Comparison of ENCODE assay signal across 30 mouse cellular contexts in genomic region chrX:95123462-95123861, GRCm38 (mm10).
DNase-seq lines count a peak whose midpoint lies in the region; ATAC-seq and TF ChIP-seq lines count a peak whose summit lies in the region.
"Had no signal": no experiment of that assay in that cellular context is flagged by ENCODE, and none has a peak within 500 bp of the region (broad histone marks: within the 10 kb centered on the region; RNA-seq: fewer than 3 reads in every experiment).

No protein-coding gene starts in this region.

- 24% methylated on average over 6 of the region's 6 CpGs for WGBS in forebrain, embryonic 13.5 days
- WGBS in forebrain, embryonic 11.5 days = 41% methylated on average over 6 of the region's 6 CpGs
- WGBS in intestine, postnatal 0 days = 81% methylated on average over 6 of the region's 6 CpGs

- no peak for TF ChIP-seq CTCF in intestine, postnatal 0 days (IDR thresholded peaks at IDR 0.05; ENCODE audit: low read depth)

- DNase-seq in forebrain, embryonic 11.5 days (ENCODE audit: low spot score) = no peak
- peak; percentile 39 to 41 for DNase-seq in cerebellum, adult 18-20 months
- DNase-seq in cerebellum, adult 9-10 months = peak; percentile 72
- DNase-seq in forelimb bud, embryonic 11.5 days (ENCODE audit: low read depth, low spot score) = peak; percentile 2
- DNase-seq in urinary bladder, postnatal 10 days (ENCODE audit: low spot score) = no peak
- DNase-seq: adrenal gland, postnatal 25 days; B cell, adult 2 months; heart, postnatal 14 days; kidney, adult 2 months; kidney, postnatal 36 days; layer of hippocampus, postnatal 36 days; liver, embryonic 13.5 days; lung, adult 18-20 months; lung, postnatal 4 days; retina, postnatal 1 day; right cerebral cortex, postnatal 25 days; thymus, postnatal 14 days had no signal

- no peaks in the 10 kb centered on the region for H3K9me3 ChIP-seq in forebrain, embryonic 13.5 days (replicated peaks)
- H3K9me3 ChIP-seq in forebrain, embryonic 11.5 days (ENCODE audit: control insufficient read depth, low read length) = no peaks in the 10 kb centered on the region
- no peaks in the 10 kb centered on the region for H3K9me3 ChIP-seq in intestine, postnatal 0 days (ENCODE audit: control insufficient read depth)
- H3K9me3 ChIP-seq: embryonic facial prominence, embryonic 10.5 days; embryonic facial prominence, embryonic 15.5 days; limb, embryonic 10.5 days; limb, embryonic 15.5 days; liver, embryonic 13.5 days; megakaryocyte, embryonic 14.5 days; midbrain, embryonic 15.5 days; neural tube, embryonic 15.5 days; stomach, embryonic 15.5 days had no signal

- H3K27ac ChIP-seq in forebrain, embryonic 13.5 days = no peak overlapping the region
- H3K27ac ChIP-seq in forebrain, embryonic 11.5 days (ENCODE audit: low read depth, low read length) = no peak overlapping the region
- H3K27ac ChIP-seq in intestine, postnatal 0 days (ENCODE audit: low read depth, low read length) = no peak overlapping the region
- H3K27ac ChIP-seq: embryonic facial prominence, embryonic 10.5 days; embryonic facial prominence, embryonic 15.5 days; limb, embryonic 10.5 days; limb, embryonic 15.5 days; liver, embryonic 13.5 days; midbrain, embryonic 15.5 days; neural tube, embryonic 15.5 days; stomach, embryonic 15.5 days had no signal

- no peak overlapping the region for H3K4me2 ChIP-seq in forebrain, embryonic 13.5 days
- H3K4me2 ChIP-seq in forebrain, embryonic 11.5 days (ENCODE audit: low read depth, low read length, severe bottlenecking) = no peak overlapping the region
- no peak overlapping the region for H3K4me2 ChIP-seq in intestine, postnatal 0 days (replicated peaks; ENCODE audit: low read depth)
- H3K4me2 ChIP-seq: embryonic facial prominence, embryonic 15.5 days; limb, embryonic 15.5 days; liver, embryonic 13.5 days; midbrain, embryonic 15.5 days; neural tube, embryonic 15.5 days; stomach, embryonic 15.5 days had no signal

- peak; percentile 48; the same call in 1 of the 2 replicates for ATAC-seq in forebrain, embryonic 13.5 days
- no peak for ATAC-seq in forebrain, embryonic 11.5 days (replicated peaks; ENCODE audit: low FRiP score)
- no peak for ATAC-seq in intestine, postnatal 0 days
- ATAC-seq: forebrain, embryonic 16.5 days; hindbrain, embryonic 16.5 days; lung, postnatal 0 days; midbrain, embryonic 15.5 days had no signal

- H3K27me3 ChIP-seq in forebrain, embryonic 13.5 days = no peaks in the 10 kb centered on the region
- H3K27me3 ChIP-seq in forebrain, embryonic 11.5 days (ENCODE audit: control insufficient read depth, insufficient read depth, low read length) = no peaks in the 10 kb centered on the region; the same call in 1 of the 2 replicates
- H3K27me3 ChIP-seq in intestine, postnatal 0 days (replicated peaks; ENCODE audit: control insufficient read depth, insufficient read depth, low read length) = no peaks in the 10 kb centered on the region
- H3K27me3 ChIP-seq: embryonic facial prominence, embryonic 15.5 days; limb, embryonic 15.5 days; liver, embryonic 13.5 days; midbrain, embryonic 15.5 days; neural tube, embryonic 15.5 days; stomach, embryonic 15.5 days had no signal

- no peak overlapping the region for H3K4me3 ChIP-seq in forebrain, embryonic 13.5 days
- H3K4me3 ChIP-seq in forebrain, embryonic 11.5 days (ENCODE audit: low read depth, low read length) = no peak overlapping the region
- H3K4me3 ChIP-seq in intestine, postnatal 0 days (ENCODE audit: low read depth, low read length) = no peak overlapping the region
- H3K4me3 ChIP-seq: embryonic facial prominence, embryonic 10.5 days; embryonic facial prominence, embryonic 15.5 days; limb, embryonic 10.5 days; limb, embryonic 15.5 days; liver, embryonic 13.5 days; megakaryocyte, embryonic 14.5 days; midbrain, embryonic 15.5 days; neural tube, embryonic 15.5 days; stomach, embryonic 15.5 days had no signal

- no peak overlapping the region for H3K9ac ChIP-seq in forebrain, embryonic 13.5 days
- no peak overlapping the region for H3K9ac ChIP-seq in forebrain, embryonic 11.5 days (ENCODE audit: low read length)
- no peak overlapping the region for H3K9ac ChIP-seq in intestine, postnatal 0 days (ENCODE audit: low read depth, low read length)
- H3K9ac ChIP-seq: embryonic facial prominence, embryonic 15.5 days; limb, embryonic 15.5 days; liver, embryonic 13.5 days; midbrain, embryonic 15.5 days; neural tube, embryonic 15.5 days; stomach, embryonic 15.5 days had no signal

- no peaks in the 10 kb centered on the region for H3K4me1 ChIP-seq in forebrain, embryonic 13.5 days
- H3K4me1 ChIP-seq in forebrain, embryonic 11.5 days (replicated peaks; ENCODE audit: control insufficient read depth, insufficient read depth, low read length) = no peaks in the 10 kb centered on the region
- no peaks in the 10 kb centered on the region for H3K4me1 ChIP-seq in intestine, postnatal 0 days (replicated peaks; ENCODE audit: control insufficient read depth, insufficient read depth, low read length)
- H3K4me1 ChIP-seq: embryonic facial prominence, embryonic 10.5 days; embryonic facial prominence, embryonic 15.5 days; limb, embryonic 10.5 days; limb, embryonic 15.5 days; liver, embryonic 13.5 days; megakaryocyte, embryonic 14.5 days; midbrain, embryonic 15.5 days; neural tube, embryonic 15.5 days; stomach, embryonic 15.5 days had no signal

- no peaks in the 10 kb centered on the region for H3K36me3 ChIP-seq in forebrain, embryonic 13.5 days (ENCODE audit: poor library complexity, severe bottlenecking)
- no peaks in the 10 kb centered on the region for H3K36me3 ChIP-seq in forebrain, embryonic 11.5 days (ENCODE audit: control insufficient read depth, insufficient read depth, low read length)
- no peaks in the 10 kb centered on the region for H3K36me3 ChIP-seq in intestine, postnatal 0 days (ENCODE audit: control insufficient read depth, insufficient read depth)
- H3K36me3 ChIP-seq: embryonic facial prominence, embryonic 10.5 days; embryonic facial prominence, embryonic 15.5 days; limb, embryonic 10.5 days; limb, embryonic 15.5 days; liver, embryonic 13.5 days; midbrain, embryonic 15.5 days; neural tube, embryonic 15.5 days; stomach, embryonic 15.5 days had no signal

Comparison
In these comparisons a context has a peak if more than half of its experiments do, and no peak if none do; other contexts are left out.
1. DNase-seq: peak in cerebellum, adult 18-20 months (2 of 2), cerebellum, adult 9-10 months (single experiment) and forelimb bud, embryonic 11.5 days (single experiment); none in forebrain, embryonic 11.5 days (single experiment) and urinary bladder, postnatal 10 days (single experiment).